Mouse (Mus musculus): ENCODE results near the gene Cnppd1.

Cnppd1 gene

DNA sequence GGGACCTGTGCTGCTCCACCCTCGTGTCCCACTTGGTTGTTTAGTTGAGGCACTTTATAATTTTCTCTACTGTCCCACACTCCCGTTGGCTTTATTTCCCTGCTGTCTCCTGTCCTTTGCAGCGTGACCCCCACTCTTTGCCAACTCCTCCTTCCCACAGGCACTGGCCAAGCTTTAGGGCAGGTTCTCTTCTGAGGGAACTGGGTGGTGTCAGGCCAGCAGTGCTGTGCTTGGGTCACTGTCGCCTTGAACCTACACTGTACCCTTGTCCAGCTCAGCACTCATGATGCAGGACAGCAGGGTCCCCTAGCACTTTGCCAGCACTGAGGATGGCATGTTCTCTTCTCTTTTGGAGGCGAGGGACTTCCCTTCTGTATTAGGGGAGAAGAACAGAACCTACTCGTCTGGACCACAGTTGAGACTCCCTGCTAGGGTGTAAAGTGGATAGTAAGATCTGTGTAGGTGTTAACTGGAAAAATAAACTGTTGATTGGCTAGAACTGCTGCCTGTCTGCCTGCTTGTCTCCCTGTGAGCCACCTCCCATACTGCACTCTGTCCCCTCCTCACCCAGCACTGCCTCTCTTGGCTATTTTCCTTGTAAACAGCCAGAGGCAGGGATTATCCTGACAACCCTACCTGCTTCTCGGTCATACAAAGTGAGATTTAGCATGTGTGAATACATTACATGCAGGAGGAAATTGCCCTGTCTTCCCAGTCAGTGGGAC is 5.1 kb upstream of the Cnppd1 start:
- DNase-seq, result no peak

GRCm38 (mm10) chr1:75145589-75145988 is 3.1 kb upstream of the Cnppd1 start:
- DNase-seq, result no peak

DNA sequence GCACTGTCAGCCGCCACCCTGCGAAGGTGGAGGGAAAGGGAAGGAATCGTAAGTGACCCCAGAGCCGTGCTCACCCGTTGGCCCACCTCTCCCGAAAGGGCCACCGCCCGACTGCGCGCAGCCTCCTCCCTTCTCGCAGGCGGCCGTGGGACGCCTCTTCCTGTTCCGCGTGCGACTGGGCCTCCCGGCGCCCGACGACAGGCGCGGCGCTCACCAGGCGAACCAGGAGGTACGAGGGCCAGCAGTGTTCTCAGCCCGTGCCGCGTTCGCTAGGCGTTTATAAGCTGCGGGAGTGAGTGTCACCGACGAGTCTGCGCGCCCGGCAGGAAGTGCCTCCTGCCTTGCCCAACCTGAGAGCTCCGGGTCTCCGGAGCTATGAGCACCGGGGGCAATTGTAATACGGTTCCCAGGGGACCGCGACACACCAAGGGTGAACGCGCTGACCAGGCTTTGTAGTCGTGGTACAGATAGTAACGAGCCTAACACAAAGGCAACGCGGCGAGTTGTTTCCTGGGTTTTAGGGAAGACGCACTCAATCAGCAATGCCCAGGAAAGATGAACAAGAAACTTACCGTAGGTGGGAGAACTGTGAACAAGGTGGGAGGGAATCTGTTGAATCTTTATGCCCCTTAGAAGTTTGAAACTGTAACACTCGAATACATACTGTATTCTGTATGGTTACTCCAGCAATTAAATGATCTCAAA is 873 bp downstream of the Cnppd1 start:
- DNase-seq, result peak; percentile 81 to 85

DNA sequence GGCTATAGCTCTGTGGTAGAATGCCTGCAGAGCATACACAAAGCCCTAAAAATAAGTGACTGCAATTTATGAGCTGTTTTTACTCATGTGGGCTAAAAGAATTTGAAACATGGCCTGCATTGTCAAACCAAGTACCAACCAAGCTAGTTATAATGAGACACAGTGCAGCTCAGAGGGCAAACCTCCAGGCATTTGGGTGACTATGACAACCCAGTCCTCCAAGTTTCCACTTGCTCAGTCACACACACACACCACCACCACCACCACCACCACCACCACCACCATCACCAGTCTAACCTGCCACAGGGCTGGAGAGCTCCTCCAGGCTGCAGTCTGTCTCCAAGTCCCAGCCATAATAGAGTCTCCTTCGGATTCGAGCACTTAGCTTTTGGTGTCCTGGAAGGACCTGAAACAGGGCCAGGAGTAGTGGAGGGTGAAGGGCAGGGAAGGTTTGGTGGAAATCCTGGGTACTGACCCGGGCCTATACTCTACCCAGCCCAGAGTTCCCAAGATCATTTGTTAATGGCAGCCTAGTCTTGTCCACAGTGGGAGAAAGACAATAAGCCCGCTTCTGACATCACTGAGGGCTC is 1.8 kb downstream of the Cnppd1 start:
- DNase-seq, result peak in 1 of 2 experiments; percentile 13

DNA sequence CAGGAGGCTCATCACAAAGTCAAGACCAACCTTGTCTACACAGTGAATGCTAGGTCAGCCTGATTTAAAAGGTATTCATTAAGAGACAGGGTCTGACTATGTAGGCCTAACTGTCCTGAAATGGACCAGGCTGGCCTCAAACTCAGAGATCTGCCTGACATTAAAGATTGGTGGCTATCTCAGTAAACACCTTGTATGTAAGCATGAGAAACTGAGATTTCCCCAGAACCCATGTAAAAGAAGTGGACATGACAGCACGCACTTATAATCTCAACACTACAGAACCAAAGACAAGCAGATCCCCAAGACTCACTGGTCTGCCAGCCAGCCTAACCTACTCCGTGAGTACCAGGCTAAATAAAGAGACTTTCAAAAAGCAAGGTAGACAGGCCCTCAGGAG is 4.1 kb downstream of the Cnppd1 start:
- no peak for DNase-seq

DNA sequence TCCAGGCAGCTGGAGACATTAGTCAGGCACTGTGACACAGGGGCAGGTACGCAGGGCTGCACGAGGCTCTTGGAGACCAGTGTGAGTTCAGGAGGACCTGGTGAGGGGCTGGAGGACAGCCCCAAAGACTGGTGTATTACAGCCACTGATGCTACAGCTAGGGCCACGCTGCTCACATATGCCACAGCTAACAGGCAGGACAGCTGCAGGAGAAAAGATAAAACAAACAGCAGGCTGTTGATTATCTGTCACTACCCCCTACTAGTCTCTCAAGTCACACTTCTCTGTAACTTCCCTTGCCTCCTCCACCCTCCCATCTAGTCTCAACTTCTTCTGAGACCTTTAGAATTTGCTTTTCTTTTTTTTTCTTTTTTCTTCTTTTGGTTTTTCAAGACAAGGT is 5.8 kb downstream of the Cnppd1 start:
- no peak for DNase-seq

- DNase-seq, result no peak
These were observed 6.2 kb downstream of the Cnppd1 start for GRCm38 (mm10) chr1:75136293-75136692.

DNA sequence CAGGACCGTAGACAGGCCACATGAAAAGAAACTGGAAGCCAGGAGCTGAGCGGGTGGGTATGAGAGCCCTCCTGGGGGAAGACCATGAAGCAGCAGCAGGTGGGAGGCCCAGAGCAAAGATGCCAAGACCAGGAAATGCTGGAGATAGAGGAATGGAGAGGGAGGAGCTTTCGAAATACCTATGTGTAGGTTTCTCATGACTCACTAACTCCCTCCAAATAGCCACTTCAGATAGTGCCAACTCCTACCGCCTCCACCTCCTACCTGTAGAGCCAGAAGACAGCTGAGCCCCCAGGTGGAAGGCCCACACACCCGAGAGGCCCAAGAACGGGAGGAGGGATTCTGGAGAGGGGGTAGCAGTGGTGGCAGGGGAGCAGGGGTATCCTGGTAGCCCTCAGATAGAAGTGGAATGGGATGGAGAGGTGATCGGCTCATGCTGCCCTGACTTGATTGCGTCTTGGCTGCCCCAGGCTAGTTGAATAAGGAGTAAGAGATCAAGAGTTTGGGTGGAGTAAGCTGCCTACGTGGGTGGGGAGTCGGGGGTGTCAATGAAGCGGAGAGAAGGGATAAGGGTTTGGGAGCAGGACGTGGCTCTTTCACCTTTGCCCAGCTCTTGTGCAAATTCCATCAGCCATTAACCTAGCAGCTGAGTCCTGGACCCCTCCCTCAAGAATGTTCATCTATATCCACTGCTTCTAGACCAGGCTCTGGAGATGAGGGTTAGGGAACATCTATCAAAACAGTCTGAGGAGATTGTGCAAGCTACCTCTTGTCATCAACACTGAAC is 8.9 kb downstream of the Cnppd1 start, which contains the start of gene Slc23a3:
Slc23a3 (minus strand) TSS at position 470 of the 787 bp plus-strand sequence.
- DNase-seq, result no peak

GRCm38 (mm10) chr1:75128641-75129040 is 13.9 kb downstream of the Cnppd1 start:
- no peak for DNase-seq

DNA sequence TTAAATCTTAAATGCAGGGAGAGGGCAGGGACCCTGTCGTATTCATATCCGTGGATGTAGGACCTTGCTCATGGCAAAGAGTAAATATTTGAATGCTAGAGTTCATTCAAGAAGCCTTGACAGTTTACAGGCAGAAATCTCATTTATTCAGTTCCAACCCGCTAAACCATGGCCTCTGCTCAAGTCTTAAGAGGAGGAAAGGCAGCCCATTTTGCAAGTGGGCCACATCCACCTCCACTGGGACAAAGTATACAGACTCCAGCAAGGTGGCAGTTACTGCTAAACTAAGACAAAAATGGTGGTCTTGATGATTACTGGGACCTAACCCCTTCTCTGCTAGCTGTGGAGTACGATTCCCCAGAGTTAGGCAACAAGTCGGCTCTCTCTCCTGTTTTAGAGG is 17.1 kb downstream of the Cnppd1 start:
- no peak for DNase-seq

GRCm38 (mm10) chr1:75124346-75125321 is 17.9 kb downstream of the Cnppd1 start, which contains the start of gene Nhej1:
Nhej1 (minus strand) TSS chr1:75125200.
- peak; percentile 96 for DNase-seq

- no peak for DNase-seq
These were observed 20.3 kb downstream of the Cnppd1 start for GRCm38 (mm10) chr1:75122211-75122610.
